Mouse (Mus musculus) heart, adult 18-20 months (tissue): ENCODE measurements at regions not wholly inside any gene's neighbourhood (a gene's known extent, or its start where the extent isn't known, plus 50 kb on each side); places are given as distances from the start of the nearest gene placed in this dataset.
"Not testable (repeated sequence)": the region's sequence is repeated elsewhere in the genome, so short reads cannot be mapped to it uniquely, and the experiment has no call there.

Experiments
- DNase-seq, 2 experiments: peaks; one replicate each; pipeline ENCODE4 v3.0.0; 2021 to 2022; ENCODE audit warnings: mixed read lengths in 1 of 2

GRCm38 (mm10) chr17:93067850-93068249 is 131.0 kb upstream of the Adcyap1 start:
- DNase-seq: not testable (repeated sequence)

DNA sequence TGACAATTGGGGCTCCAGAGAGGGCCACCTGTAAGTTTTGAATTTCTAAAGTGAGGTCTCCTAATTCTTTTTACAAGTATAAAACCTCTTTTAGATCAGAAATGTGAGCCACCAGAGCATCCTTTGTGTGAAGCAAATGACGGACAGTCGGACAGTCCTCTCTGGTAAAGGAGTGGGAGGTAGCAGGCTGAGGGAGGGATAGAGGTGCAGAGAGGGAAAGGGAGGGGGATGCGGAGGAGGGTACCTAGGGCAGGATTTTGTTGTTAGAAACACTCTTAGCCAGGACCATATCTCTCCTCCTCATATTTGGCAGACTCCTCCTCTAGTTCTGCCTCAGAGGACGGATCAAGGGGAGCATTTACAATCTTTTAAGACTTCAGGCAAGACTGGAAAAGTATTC is 130.3 kb upstream of the Adcyap1 start:
- peak in 1 of 2 experiments; percentile 1 for DNase-seq

DNA sequence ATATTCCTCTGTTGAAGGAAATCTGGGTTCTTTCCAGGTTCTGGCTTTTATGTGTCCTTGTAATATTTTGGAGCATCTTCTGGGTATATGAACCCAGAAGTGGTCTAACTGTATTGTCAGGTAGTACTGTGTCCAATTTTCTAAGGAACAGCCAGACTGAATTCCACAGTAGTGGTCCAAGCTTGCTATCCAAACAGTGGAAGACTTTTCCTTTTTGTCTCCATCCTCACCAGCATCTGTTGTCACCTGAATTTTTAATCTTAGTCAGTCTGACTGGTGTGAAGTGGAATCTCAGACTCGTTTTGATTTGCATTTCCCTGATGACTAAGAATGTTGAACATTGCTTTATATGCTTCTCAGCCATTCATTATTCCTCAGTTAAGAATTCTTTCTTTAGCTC is 114.8 kb upstream of the Adcyap1 start:
- no peak for DNase-seq

GRCm38 (mm10) chr17:93104516-93104915 is 94.3 kb upstream of the Adcyap1 start:
- DNase-seq: no peak

- no peak for DNase-seq
Measured at GRCm38 (mm10) chr17:93140003-93140402, 58.8 kb upstream of the Adcyap1 start.

- DNase-seq: no peak
Measured at GRCm38 (mm10) chr17:93141125-93141524, 57.7 kb upstream of the Adcyap1 start.
